Mouse (Mus musculus): ENCODE measurements around the gene Tmtc2. TPM values are rescaled to one million over a fixed set of nuclear protein-coding genes. Genes with fewer than 3 reads are reported as not detected.

Gene Tmtc2
- total and polyA plus RNA-seq, 3 experiments = not detected

DNA sequence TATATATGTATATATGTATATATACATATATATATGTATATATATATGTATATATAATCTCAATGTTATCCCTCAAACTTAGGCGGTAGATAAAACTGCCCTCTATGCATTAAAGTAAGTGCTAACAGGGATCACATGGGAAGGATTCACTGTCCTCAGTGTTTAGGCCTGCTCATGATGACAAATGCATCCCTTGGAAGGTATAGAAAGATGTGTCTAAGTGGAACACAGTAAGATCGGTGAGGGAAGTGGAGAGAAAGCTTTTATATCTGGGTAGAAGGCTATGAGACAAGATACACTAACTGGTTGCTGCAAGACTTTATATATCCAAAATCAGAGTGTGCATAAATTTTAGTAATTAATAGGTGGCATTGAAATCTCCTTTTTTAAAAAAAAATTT is 373.6 kb downstream of the Tmtc2 start:
- DNase-seq (ENCODE audit: extremely low read depth) = no peak
- TF ChIP-seq SIN3A (IDR thresholded peaks at IDR 0.05; ENCODE audit: low read length) (no peak), USF2 (conservative IDR thresholded peaks at IDR 0.05; ENCODE audit: low read depth, low read length) (no peak), MAX (IDR thresholded peaks at IDR 0.05; ENCODE audit: low read length) (no peak), CHD1 (IDR thresholded peaks at IDR 0.05; ENCODE audit: low read depth, low read length) (no peak), JUN (IDR thresholded peaks at IDR 0.05; ENCODE audit: insufficient read depth, low read depth, low read length) (no peak), CHD2 (IDR thresholded peaks at IDR 0.05; ENCODE audit: low read length) (no peak)
- H3K27ac ChIP-seq (ENCODE audit: insufficient read depth, low read depth) = no peak overlapping the region
- no peaks in the 10 kb centered on the region for H3K36me3 ChIP-seq (replicated peaks in 1 of 2; ENCODE audit: control insufficient read depth in 1 of 2, insufficient read depth in 1 of 2, low read length in 1 of 2)
- no peak overlapping the region for H3K9ac ChIP-seq (ENCODE audit: insufficient read depth, low read depth)
- dilution Hi-C loops (cut with MboI; ENCODE audit: extremely low pct_ligation_motif_present, extremely low pct_unique_long_range_greater_than_20kb, low sequenced_read_pairs) = no loop called here
- in situ Hi-C loops (cut with MboI; ENCODE audit: low pct_ligation_motif_present, low pct_unique_long_range_greater_than_20kb, low sequenced_read_pairs) = no loop called here
- H3K4me1 ChIP-seq (ENCODE audit: control insufficient read depth in 1 of 2, insufficient read depth in 2 of 2) = no peaks in the 10 kb centered on the region
- H3K9me3 ChIP-seq (replicated peaks; ENCODE audit: low read length) = peaks cover 43% of the 10 kb centered on the region
- no peaks in the 10 kb centered on the region for H3K79me2 ChIP-seq (replicated peaks; ENCODE audit: control insufficient read depth, extremely low read depth, insufficient read depth, poor library complexity, severe bottlenecking)
- H3K27me3 ChIP-seq (replicated peaks) = no peaks in the 10 kb centered on the region
- H3K4me2 ChIP-seq (ENCODE audit: insufficient read depth, low read depth, poor library complexity, severe bottlenecking) = no peak overlapping the region
- no peak overlapping the region for H3K4me3 ChIP-seq (replicated peaks in 1 of 3; ENCODE audit: low read depth in 2 of 3, low read length in 2 of 3, poor library complexity in 1 of 3)

DNA sequence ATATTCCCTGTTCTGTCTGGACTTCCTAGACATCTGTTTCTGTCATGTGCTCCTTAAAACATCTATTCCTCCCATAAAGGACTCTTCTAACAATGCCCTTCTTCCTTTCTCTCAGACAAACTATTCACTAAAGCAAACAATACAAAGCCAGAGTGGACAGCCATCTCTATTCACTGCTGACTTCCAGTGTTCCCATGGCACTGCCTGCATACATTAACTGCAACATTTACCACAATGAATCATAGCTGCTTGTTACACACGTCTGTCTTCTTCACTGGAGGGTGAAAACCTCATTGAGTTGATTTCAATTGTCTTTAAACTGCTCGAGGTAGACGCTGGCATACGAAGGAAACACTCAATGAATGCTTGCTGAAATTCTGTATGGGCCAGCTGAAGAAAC is 374.2 kb downstream of the Tmtc2 start:
- Histone ChIP-seq H3K4me1 (ENCODE audit: control insufficient read depth in 1 of 2, insufficient read depth in 2 of 2) (no peaks in the 10 kb centered on the region), H3K9ac (ENCODE audit: insufficient read depth, low read depth) (no peak overlapping the region), H3K4me3 (replicated peaks in 1 of 3; ENCODE audit: low read depth in 2 of 3, low read length in 2 of 3, poor library complexity in 1 of 3) (no peak overlapping the region), H3K4me2 (ENCODE audit: insufficient read depth, low read depth, poor library complexity, severe bottlenecking) (no peak overlapping the region), H3K9me3 (replicated peaks; ENCODE audit: low read length) (peaks cover 39% of the 10 kb centered on the region), H3K79me2 (replicated peaks; ENCODE audit: control insufficient read depth, extremely low read depth, insufficient read depth, poor library complexity, severe bottlenecking) (no peaks in the 10 kb centered on the region), H3K27ac (ENCODE audit: insufficient read depth, low read depth) (no peak overlapping the region), H3K27me3 (replicated peaks) (no peaks in the 10 kb centered on the region), H3K36me3 (replicated peaks in 1 of 2; ENCODE audit: control insufficient read depth in 1 of 2, insufficient read depth in 1 of 2, low read length in 1 of 2) (no peaks in the 10 kb centered on the region)
- in situ Hi-C loops (cut with MboI; ENCODE audit: low pct_ligation_motif_present, low pct_unique_long_range_greater_than_20kb, low sequenced_read_pairs) = no loop called here
- no peak for TF ChIP-seq JUN (IDR thresholded peaks at IDR 0.05; ENCODE audit: insufficient read depth, low read depth, low read length)
- TF ChIP-seq ZMIZ1 (IDR thresholded peaks at IDR 0.05; ENCODE audit: low read depth, low read length) = no peak
- TF ChIP-seq EP300 (IDR thresholded peaks at IDR 0.05; ENCODE audit: low read length) = no peak
- no peak for TF ChIP-seq HCFC1 (IDR thresholded peaks at IDR 0.05; ENCODE audit: low read depth, low read length)
- no peak for TF ChIP-seq NELFE (IDR thresholded peaks at IDR 0.05; ENCODE audit: low read depth, low read length)
- dilution Hi-C loops (cut with MboI; ENCODE audit: extremely low pct_ligation_motif_present, extremely low pct_unique_long_range_greater_than_20kb, low sequenced_read_pairs) = no loop called here
- DNase-seq (ENCODE audit: extremely low read depth) = no peak

DNA sequence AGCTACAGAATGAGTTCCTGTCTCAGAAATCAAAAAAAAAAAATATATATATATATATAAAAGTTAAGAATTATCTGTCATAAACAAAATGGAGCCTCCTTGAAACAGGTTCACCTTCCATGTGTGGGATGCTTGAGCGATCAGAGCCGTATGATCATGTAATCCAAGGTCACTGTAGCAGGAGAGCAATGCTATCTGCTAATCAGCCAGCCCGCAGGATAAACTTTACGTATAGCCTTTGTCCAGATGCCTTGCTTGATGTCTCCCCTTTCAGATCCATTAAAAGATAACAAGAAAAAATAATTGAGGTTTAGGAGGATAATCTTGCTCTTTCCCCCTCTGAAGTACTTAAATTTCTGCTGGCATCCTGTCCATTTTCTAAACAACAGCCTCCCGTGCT is 374.7 kb downstream of the Tmtc2 start:
- Histone ChIP-seq H3K27ac (ENCODE audit: insufficient read depth, low read depth) (no peak overlapping the region), H3K4me2 (ENCODE audit: insufficient read depth, low read depth, poor library complexity, severe bottlenecking) (no peak overlapping the region), H3K9ac (ENCODE audit: insufficient read depth, low read depth) (no peak overlapping the region), H3K4me3 (replicated peaks in 1 of 3; ENCODE audit: low read depth in 2 of 3, low read length in 2 of 3, poor library complexity in 1 of 3) (no peak overlapping the region), H3K79me2 (replicated peaks; ENCODE audit: control insufficient read depth, extremely low read depth, insufficient read depth, poor library complexity, severe bottlenecking) (no peaks in the 10 kb centered on the region), H3K36me3 (replicated peaks in 1 of 2; ENCODE audit: control insufficient read depth in 1 of 2, insufficient read depth in 1 of 2, low read length in 1 of 2) (no peaks in the 10 kb centered on the region), H3K9me3 (replicated peaks; ENCODE audit: low read length) (peaks cover 38% of the 10 kb centered on the region), H3K27me3 (replicated peaks) (no peaks in the 10 kb centered on the region), H3K4me1 (ENCODE audit: control insufficient read depth in 1 of 2, insufficient read depth in 2 of 2) (no peaks in the 10 kb centered on the region)
- TF ChIP-seq KAT2A (IDR thresholded peaks at IDR 0.05; ENCODE audit: insufficient replicate concordance, low read length) = no peak
- in situ Hi-C loops (cut with MboI; ENCODE audit: low pct_ligation_motif_present, low pct_unique_long_range_greater_than_20kb, low sequenced_read_pairs) (no loop called here), dilution Hi-C loops (cut with MboI; ENCODE audit: extremely low pct_ligation_motif_present, extremely low pct_unique_long_range_greater_than_20kb, low sequenced_read_pairs) (no loop called here)
- DNase-seq (ENCODE audit: extremely low read depth) = no peak

Measured in CH12.LX (cell line).